Mouse (Mus musculus) testis, adult 2 months (tissue): ENCODE measurements around the gene Hoxa4. TPM values are rescaled to one million over a fixed set of nuclear protein-coding genes. Genes with fewer than 3 reads are reported as not detected.
A peak's percentile ranks its signal among the peaks of the same experiment; 100 is the strongest.

Experiments
- H3K27ac ChIP-seq: fragments of 200-500 bp; 2 replicates; pipeline ENCODE4 v1.5.1; 2012; ENCODE audit warnings: low read depth, low read length; ENCODE audit not compliant: control insufficient read depth, insufficient read depth
- H3K27me3 ChIP-seq: fragments of 200-500 bp; 2 replicates; pipeline ENCODE4 v1.6.1; 2012; ENCODE audit warnings: mild to moderate bottlenecking, low read length, moderate library complexity; ENCODE audit not compliant: control insufficient read depth, insufficient read depth
- H3K36me3 ChIP-seq: fragments of 200-500 bp; 2 replicates; pipeline ENCODE4 v1.6.1; 2012; ENCODE audit warnings: mild to moderate bottlenecking, low read length; ENCODE audit not compliant: control insufficient read depth, insufficient read depth
- H3K4me1 ChIP-seq: fragments of 200-500 bp; 2 replicates; pipeline ENCODE4 v1.6.1; 2012; ENCODE audit warnings: low read length; ENCODE audit not compliant: control insufficient read depth, insufficient read depth
- H3K4me3 ChIP-seq: fragments of 200-500 bp; 2 replicates; pipeline ENCODE4 v1.5.1; 2012; ENCODE audit warnings: low read depth, mild to moderate bottlenecking, low read length, moderate library complexity, mixed read lengths; ENCODE audit not compliant: control insufficient read depth
- CTCF ChIP-seq: fragments of 200-500 bp; IDR thresholded peaks from 2 replicates; pipeline ENCODE4 v1.5.1; 2012; ENCODE audit warnings: low read depth, mild to moderate bottlenecking, inconsistent platforms, low read length, moderate library complexity; ENCODE audit not compliant: control insufficient read depth, insufficient read depth, insufficient replicate concordance
- POLR2A ChIP-seq: fragments of 200-500 bp; IDR thresholded peaks from 2 replicates; pipeline ENCODE4 v1.6.1; 2012; ENCODE audit warnings: low read depth, mild to moderate bottlenecking, inconsistent platforms, low read length, moderate library complexity; ENCODE audit not compliant: control insufficient read depth
- polyA plus RNA-seq: library from polyadenylated mRNA; depleted of rRNA; stranded (reverse); fragments of >200 nt; gene quantifications from 2 replicates; pipeline ENCODE4 v1.2.3, GENCODE M21; 2012

The Hoxa4 gene
- polyA plus RNA-seq, 1 experiment = 65.3 TPM

DNA sequence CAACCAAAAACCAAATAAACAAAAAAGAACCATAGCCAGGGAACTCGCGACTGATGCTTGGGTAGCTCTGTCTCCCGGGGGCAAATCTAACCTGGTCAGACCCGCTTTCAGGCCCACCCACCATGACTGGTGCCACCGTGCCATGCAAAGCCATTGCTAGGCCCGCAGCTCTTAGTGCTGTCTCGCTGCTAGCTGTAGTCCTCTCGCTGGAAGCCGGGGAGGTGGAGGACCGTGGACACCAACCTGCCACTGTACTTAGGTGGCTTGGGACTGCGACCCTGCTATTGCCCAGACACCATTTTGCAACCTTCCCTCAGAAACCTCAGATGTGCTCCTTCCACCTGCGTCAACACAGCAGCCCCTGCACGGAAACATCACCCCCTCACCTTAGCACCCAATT is 20.4 kb upstream of the Hoxa4 start:
- Histone ChIP-seq H3K4me1 (peaks cover 19% of the 10 kb centered on the region), H3K36me3 (no peaks in the 10 kb centered on the region), H3K27me3 (peaks cover 8% of the 10 kb centered on the region), H3K27ac (no peak overlapping the region), H3K4me3 (no peak overlapping the region; the same call in 1 of the 2 replicates)
- TF ChIP-seq POLR2A (no peak), CTCF (no peak)

- no peak overlapping the region; the same call in 1 of the 2 replicates for H3K4me3 ChIP-seq
- peaks cover 10% of the 10 kb centered on the region for H3K27me3 ChIP-seq
- H3K36me3 ChIP-seq = no peaks in the 10 kb centered on the region
- H3K4me1 ChIP-seq = peaks cover 17% of the 10 kb centered on the region
- no peak overlapping the region for H3K27ac ChIP-seq
- TF ChIP-seq CTCF = peak; percentile 59
- TF ChIP-seq POLR2A = no peak
Measured at GRCm38 (mm10) chr6:52211170-52211935, 19.8 kb upstream of the Hoxa4 start.

GRCm38 (mm10) chr6:52209685-52210046 is 18.1 kb upstream of the Hoxa4 start:
- peaks cover 14% of the 10 kb centered on the region for H3K4me1 ChIP-seq

DNA sequence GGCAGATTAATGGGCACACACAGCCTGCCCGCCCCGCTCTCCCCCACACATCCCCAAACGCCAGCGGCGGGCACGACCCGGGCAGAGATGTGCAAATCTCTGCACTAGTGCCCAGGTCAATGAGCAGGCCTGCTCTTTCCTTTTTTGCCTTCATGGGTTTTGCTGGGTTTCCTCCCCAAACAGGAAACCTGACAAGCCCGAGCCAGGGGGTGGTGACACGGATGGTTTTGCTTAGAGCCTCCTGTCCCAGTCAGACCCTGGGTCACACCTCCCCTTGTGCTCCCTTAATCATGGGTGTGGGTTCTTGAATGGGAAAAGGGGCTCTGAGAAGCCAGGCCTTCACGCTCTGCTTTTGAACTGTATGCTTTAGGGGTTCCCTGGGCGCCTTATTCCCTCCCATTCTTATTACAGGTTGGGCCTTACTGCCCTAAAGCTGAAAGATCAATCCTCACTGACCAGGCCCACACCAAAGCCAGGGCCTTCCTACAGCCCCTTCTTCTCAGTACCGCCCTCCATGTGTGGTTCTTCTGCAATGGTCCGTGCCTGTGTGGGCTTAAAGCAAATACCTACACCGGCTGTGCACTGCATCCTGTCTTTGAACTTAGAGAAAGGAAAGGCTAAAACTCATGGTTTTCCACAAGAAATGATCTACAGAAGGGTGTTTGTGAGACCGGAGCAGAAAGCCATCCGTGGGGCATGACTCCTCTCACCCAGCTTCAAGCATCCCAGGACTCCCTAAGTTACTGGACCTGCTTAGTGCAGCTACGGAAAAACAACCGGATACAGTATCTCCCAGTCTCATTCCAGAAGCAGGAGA is 17.5 kb upstream of the Hoxa4 start:
- no peak overlapping the region for H3K4me3 ChIP-seq
- no peak overlapping the region for H3K27ac ChIP-seq
- TF ChIP-seq CTCF (no peak), POLR2A (no peak)
- H3K4me1 ChIP-seq = peaks cover 19% of the 10 kb centered on the region
- H3K36me3 ChIP-seq = no peaks in the 10 kb centered on the region
- peaks cover 13% of the 10 kb centered on the region for H3K27me3 ChIP-seq

More at GRCm38 (mm10) chr6:52209685-52210046, 18.1 kb upstream of the Hoxa4 start:
- no peak overlapping the region for H3K4me3 ChIP-seq
- H3K36me3 ChIP-seq = no peaks in the 10 kb centered on the region
- H3K27ac ChIP-seq = no peak overlapping the region
- TF ChIP-seq CTCF (no peak), POLR2A (no peak)
- H3K27me3 ChIP-seq = peaks cover 12% of the 10 kb centered on the region

DNA sequence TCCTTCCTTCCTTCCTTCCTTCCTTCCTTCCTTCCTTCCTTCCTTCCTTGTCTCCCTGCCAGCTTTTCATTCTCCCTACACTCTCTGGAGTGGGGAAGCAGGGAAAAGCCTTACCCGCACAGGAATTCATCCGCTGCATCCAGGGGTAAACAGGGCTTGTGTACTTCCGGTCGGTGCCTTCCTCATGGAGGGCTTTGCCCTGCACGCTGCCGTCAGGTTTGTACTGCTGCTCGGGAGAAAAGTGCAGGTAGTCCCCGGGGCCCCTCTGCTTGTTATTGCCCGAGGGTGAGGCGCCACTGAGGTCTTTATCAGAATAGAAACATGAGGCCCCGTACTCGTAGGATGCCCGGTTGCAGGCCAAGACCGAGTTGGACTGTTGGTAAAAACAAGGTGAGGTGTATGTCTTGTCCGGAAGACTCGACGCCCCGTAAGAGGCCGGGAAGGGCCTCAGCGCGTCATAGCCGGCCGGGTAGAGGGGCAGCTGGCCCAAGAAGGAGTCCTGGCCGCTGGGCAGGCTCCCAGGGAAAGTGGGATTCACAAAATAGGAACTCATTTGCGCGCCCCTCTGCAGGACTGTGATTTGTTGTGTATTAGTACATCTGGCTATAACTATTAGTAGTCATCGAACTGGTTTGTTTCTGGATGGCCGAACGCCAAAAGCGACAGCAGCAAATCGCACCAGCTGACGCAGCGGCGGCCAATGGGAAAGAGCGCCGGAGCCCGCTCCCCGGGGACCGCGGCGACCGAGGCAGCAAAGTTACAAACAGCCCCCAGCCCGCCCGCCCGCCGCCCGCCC is 16.7 kb upstream of the Hoxa4 start, which contains the start of gene Hoxa6:
Gene Hoxa6, minus strand, starts transcription at position 651 of the 796 bp plus-strand sequence.
- H3K27ac ChIP-seq = no peak within 1 kb of the TSS
- H3K4me1 ChIP-seq = peaks cover 27% of the 10 kb centered on the region
- no peak within 1 kb of the TSS for H3K4me3 ChIP-seq
- no peaks in the 10 kb centered on the region for H3K36me3 ChIP-seq
- H3K27me3 ChIP-seq = peaks cover 18% of the 10 kb centered on the region
- TF ChIP-seq CTCF (no peak), POLR2A (no peak)

- H3K4me3 ChIP-seq = no peak overlapping the region
- H3K4me1 ChIP-seq = peaks cover 25% of the 10 kb centered on the region
- peaks cover 15% of the 10 kb centered on the region for H3K27me3 ChIP-seq
- no peaks in the 10 kb centered on the region for H3K36me3 ChIP-seq
- TF ChIP-seq CTCF (no peak), POLR2A (no peak)
- H3K27ac ChIP-seq = no peak overlapping the region
Measured at GRCm38 (mm10) chr6:52207684-52207976, 16.1 kb upstream of the Hoxa4 start.
